Mouse (Mus musculus): ENCODE results near the gene Slc4a7. TPM values are rescaled to one million over a fixed set of nuclear protein-coding genes. Genes with fewer than 3 reads are reported as not detected.

Gene Slc4a7
- polyA plus RNA-seq, 1 experiment from 2014 or later: 48.8 TPM

Other genes starting within 250 kb of the Slc4a7 start
- gene Nek10, start 101.1 kb downstream of the Slc4a7 start, polyA plus RNA-seq (2016; fragmentation: Nextera tagmentation; extraction: Ambion mirVana): 0.01 TPM in 1 of 2 replicates, not detected in the other

All from midbrain, embryonic 12.5 days (tissue).